19 mouse cellular contexts compared by ENCODE assay signal in genomic region chr2:103180298-103180927, GRCm38 (mm10).
DNase-seq lines count a peak whose midpoint lies in the region; ATAC-seq lines count a peak whose summit lies in the region.
"Had no signal": no experiment of that assay in that cellular context is flagged by ENCODE, and none has a peak within 500 bp of the region (broad histone marks: within the 10 kb centered on the region; RNA-seq: fewer than 3 reads in every experiment).

No protein-coding gene starts in this region.

- WGBS in forebrain, embryonic 11.5 days = 26% methylated on average over 4 of the region's 4 CpGs
- WGBS in forebrain, embryonic 15.5 days = 19% methylated on average over 4 of the region's 4 CpGs

- ATAC-seq in forebrain, embryonic 11.5 days (replicated peaks; ENCODE audit: low FRiP score) = peak; percentile 69; the same call in 1 of the 2 replicates
- 0 out of 2 replicates have a peak, but pooled peaks have one; percentile 43 for ATAC-seq in forebrain, embryonic 15.5 days (replicated peaks)
- ATAC-seq: activated CD4-positive, CD25-positive, alpha-beta regulatory T cell, adult 4 months; hindbrain, postnatal 0 days; Patski had no signal

- H3K4me3 ChIP-seq in forebrain, embryonic 11.5 days (ENCODE audit: low read depth, low read length) = no peak overlapping the region
- no peak overlapping the region for H3K4me3 ChIP-seq in forebrain, embryonic 15.5 days
- H3K4me3 ChIP-seq: embryonic facial prominence, embryonic 13.5 days; heart, embryonic 13.5 days; hindbrain, embryonic 13.5 days had no signal

- H3K4me2 ChIP-seq in forebrain, embryonic 11.5 days (ENCODE audit: low read depth, low read length, severe bottlenecking) = no peak overlapping the region
- H3K4me2 ChIP-seq in forebrain, embryonic 15.5 days (replicated peaks) = no peak overlapping the region
- H3K4me2 ChIP-seq: embryonic facial prominence, embryonic 13.5 days; heart, embryonic 13.5 days; hindbrain, embryonic 13.5 days had no signal

- DNase-seq in embryo, embryonic 9.5 days (ENCODE audit: extremely low spot score) = peak; percentile 7
- DNase-seq in embryo, embryonic 11 days = no peak
- DNase-seq in forebrain, embryonic 11.5 days (ENCODE audit: low spot score) = peak; percentile 50
- peak; percentile 84 for DNase-seq in retina, postnatal 1 day
- DNase-seq in heart, postnatal 14 days = no peak
- DNase-seq in urinary bladder, postnatal 4 days (ENCODE audit: low spot score in 2 of 2) = no peak
- DNase-seq: adrenal gland, postnatal 14 days; B cell, adult 2 months; cerebellum, adult 8-10 months; cerebellum, postnatal 14 days; gastrocnemius, postnatal 14 days; kidney, adult 11 months had no signal

- H3K9ac ChIP-seq in forebrain, embryonic 11.5 days (ENCODE audit: low read length) = no peak overlapping the region
- no peak overlapping the region for H3K9ac ChIP-seq in forebrain, embryonic 15.5 days (replicated peaks)
- H3K9ac ChIP-seq: embryonic facial prominence, embryonic 13.5 days; heart, embryonic 13.5 days; hindbrain, embryonic 13.5 days had no signal

- 0 out of 2 replicates have a peak, but pooled peaks cover 2% of the 10 kb centered on the region for H3K27me3 ChIP-seq in forebrain, embryonic 11.5 days (ENCODE audit: control insufficient read depth, insufficient read depth, low read length)
- H3K27me3 ChIP-seq in forebrain, embryonic 15.5 days = 0 out of 2 replicates have a peak, but pooled peaks cover 5% of the 10 kb centered on the region
- H3K27me3 ChIP-seq: embryonic facial prominence, embryonic 13.5 days; heart, embryonic 13.5 days; hindbrain, embryonic 13.5 days; Patski had no signal

- no peaks in the 10 kb centered on the region for H3K9me3 ChIP-seq in forebrain, embryonic 11.5 days (ENCODE audit: control insufficient read depth, low read length)
- no peaks in the 10 kb centered on the region for H3K9me3 ChIP-seq in forebrain, embryonic 15.5 days
- H3K9me3 ChIP-seq: embryonic facial prominence, embryonic 13.5 days; heart, embryonic 13.5 days; hindbrain, embryonic 13.5 days had no signal

- H3K4me1 ChIP-seq in forebrain, embryonic 11.5 days (replicated peaks; ENCODE audit: control insufficient read depth, insufficient read depth, low read length) = peaks cover 4% of the 10 kb centered on the region; the same call in 1 of the 2 replicates
- 0 out of 2 replicates have a peak, but pooled peaks cover 5% of the 10 kb centered on the region for H3K4me1 ChIP-seq in forebrain, embryonic 15.5 days
- H3K4me1 ChIP-seq: embryonic facial prominence, embryonic 13.5 days; heart, embryonic 13.5 days; hindbrain, embryonic 13.5 days had no signal

- no peak overlapping the region for H3K27ac ChIP-seq in forebrain, embryonic 11.5 days (ENCODE audit: low read depth, low read length)
- no peak overlapping the region for H3K27ac ChIP-seq in forebrain, embryonic 15.5 days (replicated peaks)
- H3K27ac ChIP-seq: embryonic facial prominence, embryonic 13.5 days; heart, embryonic 13.5 days; hindbrain, embryonic 13.5 days; hindbrain, postnatal 0 days had no signal

- H3K36me3 ChIP-seq in forebrain, embryonic 11.5 days (ENCODE audit: control insufficient read depth, insufficient read depth, low read length) = no peaks in the 10 kb centered on the region
- no peaks in the 10 kb centered on the region for H3K36me3 ChIP-seq in forebrain, embryonic 15.5 days
- H3K36me3 ChIP-seq: embryonic facial prominence, embryonic 13.5 days; heart, embryonic 13.5 days; hindbrain, embryonic 13.5 days had no signal

- intact Hi-C loops in heart, postnatal 14 days (cut with DNase I) = no loop called here

Comparison
In these comparisons a context has a peak if more than half of its experiments do, and no peak if none do; other contexts are left out.
1. DNase-seq: peak in embryo, embryonic 9.5 days (single experiment), forebrain, embryonic 11.5 days (single experiment) and retina, postnatal 1 day (single experiment); none in embryo, embryonic 11 days (single experiment), heart, postnatal 14 days (0 of 2) and urinary bladder, postnatal 4 days (0 of 2).